Mouse (Mus musculus) hindbrain, embryonic 16.5 days (tissue): ENCODE results near the gene Syngap1. TPM values are rescaled to one million over a fixed set of nuclear protein-coding genes. Genes with fewer than 3 reads are reported as not detected.
"Not testable (repeated sequence)": the region's sequence is repeated elsewhere in the genome, so short reads cannot be mapped to it uniquely, and the experiment has no call there.

Source experiments
- ATAC-seq: fragments of 200-750 bp; cut with Nextera tagmentation; 2 replicates; pipeline ENCODE4 v1.8.0; 2017; ENCODE audit warnings: moderate TSS enrichment, moderate library complexity
- H3K27ac ChIP-seq: fragments of 300-500 bp; sonication (generic); 2 replicates; pipeline ENCODE4 v1.5.1; 2014; ENCODE audit warnings: low read depth, mild to moderate bottlenecking, control low read depth, low read length, moderate library complexity
- H3K27me3 ChIP-seq: fragments of 300-500 bp; sonication (generic); replicated peaks from 2 replicates; pipeline ENCODE4 v1.6.1; 2014; ENCODE audit warnings: low read length; ENCODE audit not compliant: control insufficient read depth, insufficient read depth
- H3K36me3 ChIP-seq: fragments of 300-500 bp; sonication (generic); 2 replicates; pipeline ENCODE4 v1.6.1; 2014; ENCODE audit warnings: mild to moderate bottlenecking, low read length, moderate library complexity, mixed read lengths; ENCODE audit not compliant: control insufficient read depth, insufficient read depth
- H3K4me1 ChIP-seq: fragments of 300-500 bp; sonication (generic); 2 replicates; pipeline ENCODE4 v1.6.1; 2014; ENCODE audit warnings: low read depth, low read length; ENCODE audit not compliant: control insufficient read depth, insufficient read depth
- H3K4me2 ChIP-seq: fragments of 300-500 bp; sonication (generic); 2 replicates; pipeline ENCODE4 v1.6.1; 2014; ENCODE audit warnings: mild to moderate bottlenecking, low read length, control low read depth, moderate library complexity
- H3K4me3 ChIP-seq: fragments of 300-500 bp; sonication (generic); 2 replicates; pipeline ENCODE4 v1.5.1; 2014; ENCODE audit warnings: mild to moderate bottlenecking, low read length, control low read depth, moderate library complexity
- H3K9ac ChIP-seq: fragments of 300-500 bp; sonication (generic); 2 replicates; pipeline ENCODE4 v1.6.1; 2014; ENCODE audit warnings: low read depth, mild to moderate bottlenecking, control low read depth, low read length, moderate library complexity
- H3K9me3 ChIP-seq: fragments of 300-500 bp; sonication (generic); 2 replicates; pipeline ENCODE4 v1.6.1; 2014; ENCODE audit warnings: mild to moderate bottlenecking, low read length, moderate library complexity; ENCODE audit not compliant: control insufficient read depth
- WGBS: fragments of 180-500 bp; shearing (Covaris S2); extraction: QIAGEN DNeasy Blood & Tissue Kit; methylation state at CpG from one replicate; pipeline ENCODE4 v1.1.7; 2014; 5-methylcytosine and 5-hydroxymethylcytosine counted together
- polyA plus RNA-seq: library from polyadenylated mRNA; unstranded; fragments of >200 nt; fragmentation: Nextera tagmentation; extraction: Ambion mirVana; gene quantifications from 2 replicates; pipeline ENCODE4 v1.2.1, GENCODE M21; 2015

Gene Syngap1
- polyA plus RNA-seq, 1 experiment from 2014 or later, result 4.9 TPM

DNA sequence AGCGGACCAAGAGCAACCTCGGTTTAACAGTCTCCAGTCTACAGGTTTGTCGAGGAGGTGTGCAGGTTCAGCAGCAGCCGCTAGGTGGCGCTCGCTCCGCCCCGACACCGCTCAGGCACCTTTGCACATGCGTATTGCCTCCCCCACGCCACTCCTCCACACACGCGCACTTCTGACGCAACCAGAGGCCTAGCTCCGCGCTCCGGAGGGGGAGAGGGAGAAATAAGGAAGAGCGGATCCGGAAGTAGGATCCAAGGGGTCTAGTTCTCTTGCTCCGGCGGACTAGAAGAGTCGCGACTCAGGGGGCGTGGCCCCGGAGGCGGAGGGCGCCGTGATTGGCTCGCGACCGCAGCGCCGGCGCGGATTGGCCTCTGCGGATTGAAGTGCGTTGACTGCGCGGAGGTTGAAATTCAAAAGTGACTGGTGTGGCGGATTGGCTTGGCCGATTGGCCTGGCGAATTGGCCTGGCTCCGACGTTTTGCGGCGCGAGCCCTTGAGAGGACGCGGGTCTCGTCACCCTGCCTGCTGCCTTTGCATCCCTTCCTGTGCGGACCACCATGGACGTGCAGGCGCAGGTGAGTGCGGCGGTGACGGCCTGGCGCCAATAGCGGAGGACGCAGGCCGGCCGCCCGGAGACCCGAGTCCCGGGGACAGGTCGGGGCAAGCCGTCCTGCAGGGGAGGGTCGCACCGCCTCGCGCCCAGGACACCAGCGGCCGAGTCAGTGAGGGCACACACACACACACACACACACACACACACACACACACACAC, 24.2 kb upstream of the Syngap1 start, which contains the start of gene Kifc5b:
Gene Kifc5b (plus strand): TSS at position 381 of the 772 bp plus-strand sequence.
- peak; percentile 100 for ATAC-seq
- Histone ChIP-seq H3K4me1 (peaks cover 3% of the 10 kb centered on the region; the same call in 1 of the 2 replicates), H3K27ac (no peak within 1 kb of the TSS), H3K4me2 (peak within 1 kb of the TSS; percentile 75), H3K4me3 (peak within 1 kb of the TSS; percentile 68), H3K9me3 (no peaks in the 10 kb centered on the region), H3K36me3 (no peaks in the 10 kb centered on the region), H3K27me3 (no peaks in the 10 kb centered on the region), H3K9ac (peak within 1 kb of the TSS; percentile 65)
- WGBS, result under 1% methylated on average over 63 of the region's 72 CpGs

DNA sequence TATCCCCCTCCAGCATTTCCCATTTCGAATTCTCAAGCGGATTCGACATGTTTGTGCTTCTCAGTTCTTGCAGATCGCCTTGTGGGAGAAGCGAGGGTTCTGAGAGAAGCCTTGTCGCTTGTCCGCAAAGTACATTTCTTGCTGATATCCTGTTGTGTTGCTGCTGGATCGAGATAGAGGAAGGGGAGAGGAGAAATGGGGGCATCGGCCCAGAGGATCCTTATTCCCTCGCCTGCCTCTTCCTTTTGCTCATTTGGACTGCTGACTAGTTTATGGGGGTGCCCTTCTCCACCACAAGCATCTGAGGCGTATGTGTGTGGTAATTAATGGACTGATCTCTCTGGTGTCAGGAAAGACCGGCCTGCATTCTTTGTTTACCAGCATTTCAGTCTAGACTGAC, 23.5 kb upstream of the Syngap1 start:
- WGBS, result 3% methylated on average over 12 of the region's 12 CpGs
- not testable (repeated sequence) for H3K9me3 ChIP-seq, H3K36me3 ChIP-seq, H3K27ac ChIP-seq, H3K4me1 ChIP-seq, ATAC-seq, H3K27me3 ChIP-seq
- H3K4me2 ChIP-seq, result peak overlapping the region; percentile 75
- peak overlapping the region; percentile 68 for H3K4me3 ChIP-seq
- H3K9ac ChIP-seq, result peak overlapping the region; percentile 65

DNA sequence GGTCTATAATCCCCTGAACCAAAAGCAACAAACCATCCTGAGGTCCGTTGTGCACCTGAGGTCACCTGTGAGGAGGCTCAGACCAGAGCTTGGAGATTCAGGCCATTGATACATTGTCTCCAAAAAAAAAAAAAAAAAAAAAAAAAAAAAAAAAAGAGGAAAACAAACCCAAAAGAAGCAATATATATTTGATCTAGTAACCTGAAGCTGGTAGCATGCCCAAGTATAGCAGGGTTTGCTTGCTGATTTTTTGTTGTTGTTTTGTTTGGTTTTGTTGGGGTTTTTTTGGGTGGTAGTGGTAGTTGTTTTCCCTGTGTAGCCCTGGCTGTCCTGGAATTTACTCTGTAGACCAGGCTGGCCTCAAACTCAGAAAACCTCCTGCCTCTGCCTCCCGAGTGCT, 22.7 kb upstream of the Syngap1 start:
- Histone ChIP-seq H3K36me3 (no peaks in the 10 kb centered on the region), H3K4me3 (no peak overlapping the region), H3K9ac (no peak overlapping the region), H3K27ac (no peak overlapping the region), H3K4me2 (peak overlapping the region; percentile 23; the same call in 1 of the 2 replicates), H3K27me3 (no peaks in the 10 kb centered on the region), H3K9me3 (no peaks in the 10 kb centered on the region), H3K4me1 (peaks cover 3% of the 10 kb centered on the region; the same call in 1 of the 2 replicates)
- ATAC-seq, result no peak
- WGBS, result 88% methylated on average over 2 of the region's 2 CpGs

DNA sequence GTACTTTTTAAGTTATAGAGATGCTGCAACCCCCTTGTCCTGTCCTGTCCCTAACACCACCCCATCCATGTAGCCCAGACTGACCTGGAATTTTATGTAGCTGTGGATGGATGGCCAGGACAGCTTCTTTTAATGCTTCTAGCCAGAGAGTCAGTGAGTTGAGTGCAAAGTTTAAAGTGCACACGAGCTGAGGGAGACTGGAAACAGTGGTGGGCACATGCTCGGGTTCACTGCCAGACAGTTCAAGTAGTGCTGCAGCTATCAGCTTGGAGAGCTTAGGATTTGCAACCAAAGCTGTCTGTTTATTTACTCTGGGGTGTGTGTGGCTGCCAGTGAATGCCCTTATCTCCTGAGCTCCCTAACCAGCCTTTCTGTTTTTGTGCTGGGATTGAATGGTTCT, 21.5 kb upstream of the Syngap1 start:
- not testable (repeated sequence) for ATAC-seq, H3K27ac ChIP-seq, H3K4me3 ChIP-seq, H3K4me1 ChIP-seq, H3K9me3 ChIP-seq, H3K27me3 ChIP-seq, H3K4me2 ChIP-seq, H3K36me3 ChIP-seq, H3K9ac ChIP-seq
- WGBS, result 89% methylated on average over 2 of the region's 2 CpGs

DNA sequence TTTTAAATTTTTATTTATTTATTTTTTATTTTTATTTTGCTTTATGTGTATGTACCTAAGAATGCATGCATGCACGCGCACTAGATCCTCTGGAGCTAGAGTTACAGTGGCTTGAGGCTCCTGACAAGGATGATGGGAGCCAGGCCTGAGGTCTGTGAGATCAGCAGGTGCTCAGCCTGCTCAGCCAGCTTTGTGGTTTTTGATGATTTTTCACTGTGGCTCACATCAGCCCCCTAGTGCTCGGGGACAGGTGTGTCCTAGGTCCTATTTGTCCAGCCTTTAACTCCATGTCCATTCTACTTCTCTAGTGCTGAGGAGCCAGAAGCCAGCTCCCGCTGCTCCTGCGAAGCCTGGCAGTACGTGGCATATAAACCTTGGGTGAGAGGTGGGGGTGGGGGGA, 18.7 kb upstream of the Syngap1 start:
- H3K36me3 ChIP-seq, H3K9ac ChIP-seq, H3K27me3 ChIP-seq, H3K4me3 ChIP-seq, H3K4me2 ChIP-seq, H3K4me1 ChIP-seq, ATAC-seq, H3K9me3 ChIP-seq, H3K27ac ChIP-seq: not testable (repeated sequence)
- 95% methylated on average over 5 of the region's 6 CpGs for WGBS

DNA sequence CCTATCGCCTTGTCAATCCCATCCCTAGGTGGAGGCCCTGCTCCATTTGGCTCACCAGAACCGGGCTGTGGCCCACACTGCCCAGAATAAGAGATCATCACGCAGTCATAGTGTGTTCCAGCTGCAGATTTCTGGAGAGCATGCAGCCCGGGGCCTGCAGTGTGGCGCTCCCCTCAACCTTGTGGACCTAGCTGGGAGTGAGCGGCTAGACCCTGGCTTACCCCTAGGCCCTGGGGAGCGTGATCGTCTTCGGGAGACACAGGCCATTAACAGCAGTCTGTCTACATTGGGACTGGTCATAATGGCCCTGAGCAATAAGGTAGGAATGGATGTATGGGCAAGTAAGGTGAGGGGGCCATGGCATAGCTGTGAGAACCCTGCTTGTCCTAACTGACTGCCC, 15.6 kb upstream of the Syngap1 start:
- not testable (repeated sequence) for H3K27ac ChIP-seq, H3K9me3 ChIP-seq, H3K9ac ChIP-seq, H3K4me1 ChIP-seq, ATAC-seq, H3K4me2 ChIP-seq, H3K36me3 ChIP-seq, H3K4me3 ChIP-seq, H3K27me3 ChIP-seq
- WGBS, result 95% methylated on average over 9 of the region's 9 CpGs

DNA sequence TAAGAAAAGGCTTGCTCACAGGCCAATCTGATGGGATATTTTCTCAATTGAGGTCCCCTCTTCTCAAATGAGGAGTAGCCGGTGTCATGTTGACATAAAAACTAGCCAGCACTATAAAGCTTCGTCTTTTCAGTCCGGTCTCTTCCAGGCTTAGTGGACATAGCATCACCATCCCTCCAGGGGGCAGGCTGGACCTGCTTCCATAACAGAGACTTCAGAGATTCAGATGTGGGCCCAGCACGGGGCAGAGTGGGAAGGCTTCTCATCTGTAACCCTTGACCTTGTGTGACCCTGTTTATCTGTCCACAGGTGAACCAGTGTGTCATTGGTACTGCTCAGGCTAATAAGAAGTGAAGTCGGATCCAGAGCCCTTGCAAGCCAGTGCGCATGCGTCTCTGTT, 9.3 kb upstream of the Syngap1 start:
- not testable (repeated sequence) for H3K27me3 ChIP-seq, H3K9me3 ChIP-seq, ATAC-seq, H3K9ac ChIP-seq, H3K4me2 ChIP-seq, H3K4me3 ChIP-seq, H3K27ac ChIP-seq
- H3K36me3 ChIP-seq, result peaks cover 11% of the 10 kb centered on the region
- peaks cover 14% of the 10 kb centered on the region for H3K4me1 ChIP-seq
- 64% methylated on average over 7 of the region's 7 CpGs for WGBS

DNA sequence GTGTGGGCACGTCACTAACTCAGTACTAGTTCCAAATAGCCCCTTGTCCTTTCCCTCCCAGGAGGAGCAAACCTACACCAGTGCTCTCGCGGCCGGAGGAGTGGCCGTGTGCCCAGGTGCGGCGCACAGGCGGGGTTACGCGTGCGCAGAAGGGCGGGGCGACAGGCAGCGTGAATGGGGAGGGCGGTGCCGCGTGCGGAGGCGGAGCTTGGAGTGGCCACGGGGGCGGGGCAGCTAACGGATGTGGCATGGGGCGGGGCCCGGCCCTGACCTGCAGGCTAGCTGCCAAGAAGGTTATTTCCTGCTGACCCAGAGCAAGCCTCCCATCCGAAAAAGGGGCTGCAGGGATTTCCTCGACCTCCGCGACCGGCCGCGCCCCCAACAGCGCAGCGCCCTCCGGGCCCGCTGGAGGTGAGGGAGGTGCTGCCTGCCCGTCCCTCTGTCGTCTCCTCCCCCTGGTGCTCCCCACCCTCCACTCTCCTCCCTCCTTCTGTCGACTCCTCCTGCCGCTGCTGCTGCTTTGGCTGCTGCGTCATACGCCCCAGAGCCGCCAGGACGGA, 8.1 kb upstream of the Syngap1 start, which contains the start of gene Phf1:
Gene Phf1 (plus strand): TSS at position 214 of the 560 bp plus-strand sequence.
- peak within 1 kb of the TSS; percentile 91 for H3K27ac ChIP-seq
- peak; percentile 87 for ATAC-seq
- WGBS, result under 1% methylated on average over 40 of the region's 43 CpGs
- no peaks in the 10 kb centered on the region for H3K9me3 ChIP-seq
- H3K9ac ChIP-seq, result peak within 1 kb of the TSS; percentile 81
- peaks cover 15% of the 10 kb centered on the region for H3K4me1 ChIP-seq
- H3K36me3 ChIP-seq, result peaks cover 11% of the 10 kb centered on the region
- H3K4me3 ChIP-seq, result peak within 1 kb of the TSS; percentile 65
- H3K27me3 ChIP-seq, result no peaks in the 10 kb centered on the region
- peak within 1 kb of the TSS; percentile 72 for H3K4me2 ChIP-seq

DNA sequence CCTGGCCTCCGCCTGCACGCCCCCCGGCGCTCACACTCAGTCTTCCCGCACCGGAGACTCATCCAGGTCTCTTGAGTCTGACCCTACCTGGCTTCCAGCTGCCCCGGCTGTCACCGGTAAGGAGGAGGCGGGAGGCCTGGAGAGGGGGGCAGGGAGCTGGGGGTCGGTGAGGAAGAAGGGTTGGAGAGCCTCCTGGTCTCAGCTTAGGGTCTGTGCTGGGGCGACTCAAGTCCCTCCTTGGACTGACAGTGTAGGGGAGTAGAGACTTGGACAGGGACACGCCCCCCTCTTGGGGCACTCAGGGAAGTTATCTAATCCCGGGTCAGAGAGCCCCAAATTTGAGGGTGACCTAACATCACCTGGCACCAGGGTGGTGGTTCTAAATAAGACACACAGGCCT, 7.6 kb upstream of the Syngap1 start:
- Histone ChIP-seq H3K4me1 (peaks cover 20% of the 10 kb centered on the region), H3K4me2 (peak overlapping the region; percentile 72), H3K9me3 (no peaks in the 10 kb centered on the region), H3K4me3 (peak overlapping the region; percentile 65), H3K27me3 (no peaks in the 10 kb centered on the region), H3K9ac (peak overlapping the region; percentile 81), H3K27ac (peak overlapping the region; percentile 91), H3K36me3 (peaks cover 11% of the 10 kb centered on the region)
- peak; percentile 13; the same call in 1 of the 2 replicates for ATAC-seq
- WGBS, result 6% methylated on average over 13 of the region's 13 CpGs
